Mouse (Mus musculus) gastrocnemius, postnatal 14 days (tissue): ENCODE measurements around the gene Chd5. TPM values are rescaled to one million over a fixed set of nuclear protein-coding genes. Genes with fewer than 3 reads are reported as not detected.

ENCODE experiments used
- DNase-seq: peaks from one replicate; pipeline ENCODE4 v3.0.0; 2021; ENCODE audit warnings: mixed read lengths
- intact Hi-C: fragments of 180-260 bp; cut with DNase I; formaldehyde crosslinking; loops from one replicate; pipeline ENCODE4 v1.15.1; 2025; ENCODE audit warnings: low total_unique reads
- total RNA-seq, 2 experiments: library from RNA; stranded (reverse); gene quantifications; 2 replicates each; pipeline ENCODE4 v1.2.3; 2021

The Chd5 gene
- total RNA-seq, 2 experiments from 2014 or later: 0.11 to 0.45 TPM

- no peak for DNase-seq
- intact Hi-C loops: no loop called here
These were observed 22.8 kb upstream of the Chd5 start for GRCm38 (mm10) chr4:152315498-152316213.

GRCm38 (mm10) chr4:152317631-152318033 is 20.8 kb upstream of the Chd5 start:
- intact Hi-C loops: no loop called here
- no peak for DNase-seq

GRCm38 (mm10) chr4:152318517-152319234 is 19.8 kb upstream of the Chd5 start, which contains the start of gene Rnf207:
Rnf207 (minus strand) TSS chr4:152318993.
- intact Hi-C loops: no loop called here
- peak; percentile 51 for DNase-seq

- intact Hi-C loops: no loop called here
- no peak for DNase-seq
These were observed 17.0 kb upstream of the Chd5 start for GRCm38 (mm10) chr4:152321464-152321863.

- DNase-seq: no peak
- intact Hi-C loops: no loop called here
These were observed 13.5 kb upstream of the Chd5 start for GRCm38 (mm10) chr4:152324641-152325562.

- DNase-seq: peak; percentile 93
- intact Hi-C loops: no loop called here
These were observed 12.7 kb upstream of the Chd5 start, which contains the start of gene Rpl22 for GRCm38 (mm10) chr4:152325574-152326411. Rpl22 (plus strand) TSS chr4:152325742.

- no peak for DNase-seq
- intact Hi-C loops: no loop called here
These were observed 11.9 kb upstream of the Chd5 start for GRCm38 (mm10) chr4:152326543-152326942.

- intact Hi-C loops: no loop called here
- DNase-seq: no peak
These were observed 9.8 kb upstream of the Chd5 start for GRCm38 (mm10) chr4:152328691-152329090.

GRCm38 (mm10) chr4:152332952-152333351 is 5.5 kb upstream of the Chd5 start:
- DNase-seq: peak; percentile 74
- intact Hi-C loops: no loop called here

- intact Hi-C loops: no loop called here
- DNase-seq: no peak
These were observed 4.9 kb upstream of the Chd5 start for GRCm38 (mm10) chr4:152333587-152333986.

GRCm38 (mm10) chr4:152337772-152338171 is 679 bp upstream of the Chd5 start:
- intact Hi-C loops: no loop called here

GRCm38 (mm10) chr4:152339293-152339790 is 891 bp downstream of the Chd5 start:
- intact Hi-C loops: no loop called here
- DNase-seq: no peak

More at GRCm38 (mm10) chr4:152337772-152338171, 679 bp upstream of the Chd5 start:
- no peak for DNase-seq

GRCm38 (mm10) chr4:152340584-152341284 is 2.3 kb downstream of the Chd5 start:
- intact Hi-C loops: loop anchor here (5.0 kb wide), 2 partner anchors 97 to 152 kb away; no protein-coding TSS in a partner anchor
- DNase-seq: no peak

GRCm38 (mm10) chr4:152343296-152343695 is 4.8 kb downstream of the Chd5 start:
- DNase-seq: no peak
- intact Hi-C loops: loop anchor here (5.0 kb wide), 2 partner anchors 94 to 149 kb away; no protein-coding TSS in a partner anchor

- intact Hi-C loops: loop anchor here (5.0 kb wide), 2 partner anchors 93 to 148 kb away; no protein-coding TSS in a partner anchor
- no peak for DNase-seq
These were observed 6.2 kb downstream of the Chd5 start for GRCm38 (mm10) chr4:152344651-152345050.

- peak; percentile 43 for DNase-seq
- intact Hi-C loops: no loop called here
These were observed 6.9 kb downstream of the Chd5 start for GRCm38 (mm10) chr4:152345120-152345889.

- intact Hi-C loops: no loop called here
- DNase-seq: no peak
These were observed 11.5 kb downstream of the Chd5 start for GRCm38 (mm10) chr4:152349837-152350381.
